Mouse (Mus musculus) left cerebral cortex, postnatal 14 days (tissue): ENCODE measurements at regions not wholly inside any gene's neighbourhood (a gene's known extent, or its start where the extent isn't known, plus 50 kb on each side); places are given as distances from the start of the nearest gene placed in this dataset.

Experiments
- DNase-seq, 2 experiments: peaks; one replicate each; pipeline ENCODE4 v3.0.0; 2021 to 2022; ENCODE audit warnings: low spot score in 2 of 2, mixed read lengths in 1 of 2
- intact Hi-C: fragments of 180-260 bp; cut with DNase I; formaldehyde crosslinking; loops from one replicate; pipeline ENCODE4 v1.15.1; 2025

GRCm38 (mm10) chr14:67141581-67142441, 1132.8 kb upstream of the Gulo start:
- intact Hi-C loops, result loop anchor here (1.0 to 5.0 kb wide), 2 partner anchors 45 kb away; no protein-coding TSS in a partner anchor
- DNase-seq, result peak; percentile 69 to 70

- DNase-seq, result peak; percentile 50 to 68
- intact Hi-C loops, result loop anchor here (1.0 to 5.0 kb wide), 2 partner anchors 44 to 46 kb away; no protein-coding TSS in a partner anchor
Observed at GRCm38 (mm10) chr14:67141151-67141550, 1132.1 kb upstream of the Gulo start.

- no peak for DNase-seq
- intact Hi-C loops, result loop anchor here (5.0 kb wide), 1 partner anchor 48 kb away; no protein-coding TSS in a partner anchor
Observed at GRCm38 (mm10) chr14:67139674-67140073, 1130.7 kb upstream of the Gulo start.

GRCm38 (mm10) chr14:67139152-67139551, 1130.1 kb upstream of the Gulo start:
- no peak for DNase-seq
- intact Hi-C loops, result no loop called here

- DNase-seq, result no peak
- intact Hi-C loops, result no loop called here
Observed at GRCm38 (mm10) chr14:67136141-67136498, 1127.1 kb upstream of the Gulo start.

- DNase-seq, result peak; percentile 73 to 87
- intact Hi-C loops, result no loop called here
Observed at GRCm38 (mm10) chr14:67135221-67136140, 1126.5 kb upstream of the Gulo start.

GRCm38 (mm10) chr14:67133221-67133620, 1124.2 kb upstream of the Gulo start:
- no peak for DNase-seq
- intact Hi-C loops, result no loop called here

GRCm38 (mm10) chr14:67127118-67127517, 1118.1 kb upstream of the Gulo start:
- intact Hi-C loops, result no loop called here
- DNase-seq, result no peak

GRCm38 (mm10) chr14:67126254-67126653, 1117.2 kb upstream of the Gulo start:
- intact Hi-C loops, result no loop called here
- no peak for DNase-seq

GRCm38 (mm10) chr14:67123300-67123699, 1114.3 kb upstream of the Gulo start:
- DNase-seq, result peak; percentile 79 to 94
- intact Hi-C loops, result no loop called here
